Mouse (Mus musculus) heart, postnatal 0 days (tissue): ENCODE results near the gene Chd9.

ENCODE experiments used
- CTCF ChIP-seq: IDR thresholded peaks from 2 replicates; pipeline ENCODE4 v1.5.1; 2016; ENCODE audit warnings: antibody characterized with exemption, control low read depth, low read depth
- EP300 ChIP-seq: IDR thresholded peaks from 2 replicates; pipeline ENCODE4 v1.6.1; 2016; ENCODE audit warnings: antibody characterized with exemption, low read depth

GRCm38 (mm10) chr8:90844179-90844967 is 16.2 kb downstream of the Chd9 start:
- TF ChIP-seq EP300: no peak
- no peak for TF ChIP-seq CTCF
